Mouse (Mus musculus) megakaryocyte, adult 5-6 weeks (primary cell): ENCODE data around the gene Nuak2. TPM values are rescaled to one million over a fixed set of nuclear protein-coding genes. Genes with fewer than 3 reads are reported as not detected.
"Not testable (repeated sequence)": the region's sequence is repeated elsewhere in the genome, so short reads cannot be mapped to it uniquely, and the experiment has no call there.

Experiments
- ATAC-seq: 2 replicates; pipeline ENCODE4 v1.8.0; 2016; ENCODE audit warnings: mild to moderate bottlenecking, inconsistent platforms; ENCODE audit not compliant: poor library complexity, severe bottlenecking
- total RNA-seq, 2 experiments: library from RNA; stranded (forward) in 1 of 2; stranded (reverse) in 1 of 2; fragments of 153-499, 151-499 nt in 1 of 2; fragments of 221-1000, 200-1000 nt in 1 of 2; gene quantifications; 2 replicates each; pipeline versions ENCODE4 v1.2.3 to v1.2.4; 2015 to 2017

Nuak2 gene
- total RNA-seq (2015) (23.9 and 24.2 TPM in 2 replicates), total RNA-seq (2017) (14.3 and 16.7 TPM in 2 replicates)

- peak; percentile 68 for ATAC-seq
Measured at GRCm38 (mm10) chr1:132315889-132316624, at the start of gene Nuak2. Gene Nuak2, plus strand, starts transcription at chr1:132316126.

DNA sequence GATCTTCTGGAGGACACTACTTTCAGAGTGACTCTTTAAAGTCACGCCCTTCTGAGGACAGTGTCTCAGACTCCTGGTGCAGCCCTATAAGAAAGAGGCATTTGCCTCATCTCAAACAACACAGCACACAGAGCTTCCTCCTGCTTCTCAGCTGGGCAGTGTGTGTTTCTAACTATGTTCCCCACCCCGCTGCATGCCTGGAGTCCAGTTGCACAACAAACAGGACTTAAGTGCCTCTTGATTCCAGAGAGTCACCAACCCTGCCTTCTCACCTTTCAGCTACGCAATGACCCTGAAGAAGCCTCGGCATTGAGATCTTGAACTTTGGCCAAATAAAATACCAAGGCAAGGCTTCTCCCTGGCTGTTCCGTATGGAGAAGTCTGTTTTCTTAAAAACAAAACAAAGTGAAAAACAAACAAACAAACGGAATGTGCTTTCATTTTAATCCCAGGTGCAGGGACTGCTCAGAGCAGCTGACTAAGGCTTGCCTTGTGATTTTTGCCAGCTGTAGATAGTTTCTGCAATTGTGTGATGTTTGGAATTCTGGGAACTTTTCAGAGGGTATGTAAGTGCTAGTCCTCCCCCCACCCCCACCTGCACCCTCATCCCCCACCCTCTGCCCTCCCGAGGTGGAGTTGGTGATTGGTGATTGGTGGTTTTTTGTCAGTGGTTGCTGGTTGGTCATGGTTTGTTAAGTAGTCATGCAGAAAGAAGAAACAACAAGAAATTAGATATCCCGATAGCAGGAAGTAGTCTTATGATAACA, 49.0 kb upstream of the Nuak2 start:
- no peak for ATAC-seq

GRCm38 (mm10) chr1:132267959-132268358, 48.0 kb upstream of the Nuak2 start:
- no peak for ATAC-seq

GRCm38 (mm10) chr1:132268418-132269060, 47.4 kb upstream of the Nuak2 start:
- no peak for ATAC-seq

GRCm38 (mm10) chr1:132271237-132271636, 44.7 kb upstream of the Nuak2 start:
- ATAC-seq: no peak

DNA sequence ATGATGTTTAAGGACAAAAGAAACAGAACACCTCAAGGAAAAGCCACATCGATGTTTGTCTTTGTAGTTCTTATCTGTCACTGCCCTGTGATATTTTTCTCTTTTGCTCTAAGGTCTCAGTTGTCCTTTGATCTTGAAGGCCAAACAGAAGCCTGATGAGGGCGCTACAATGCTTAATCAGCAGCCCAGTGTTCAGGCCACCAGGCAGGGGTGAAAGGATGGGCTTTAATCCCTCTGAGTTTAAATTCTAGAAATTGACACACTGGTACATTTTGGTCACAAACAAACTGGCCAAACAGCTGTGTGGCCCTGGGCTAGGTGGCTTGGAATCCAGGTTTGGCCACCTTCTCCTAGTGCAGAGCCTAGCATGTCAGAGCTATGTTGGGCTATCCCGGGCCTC, 39.2 kb upstream of the Nuak2 start:
- no peak for ATAC-seq

- ATAC-seq: no peak
Measured at GRCm38 (mm10) chr1:132277124-132277523, 38.8 kb upstream of the Nuak2 start.

GRCm38 (mm10) chr1:132280636-132281035, 35.3 kb upstream of the Nuak2 start:
- not testable (repeated sequence) for ATAC-seq

DNA sequence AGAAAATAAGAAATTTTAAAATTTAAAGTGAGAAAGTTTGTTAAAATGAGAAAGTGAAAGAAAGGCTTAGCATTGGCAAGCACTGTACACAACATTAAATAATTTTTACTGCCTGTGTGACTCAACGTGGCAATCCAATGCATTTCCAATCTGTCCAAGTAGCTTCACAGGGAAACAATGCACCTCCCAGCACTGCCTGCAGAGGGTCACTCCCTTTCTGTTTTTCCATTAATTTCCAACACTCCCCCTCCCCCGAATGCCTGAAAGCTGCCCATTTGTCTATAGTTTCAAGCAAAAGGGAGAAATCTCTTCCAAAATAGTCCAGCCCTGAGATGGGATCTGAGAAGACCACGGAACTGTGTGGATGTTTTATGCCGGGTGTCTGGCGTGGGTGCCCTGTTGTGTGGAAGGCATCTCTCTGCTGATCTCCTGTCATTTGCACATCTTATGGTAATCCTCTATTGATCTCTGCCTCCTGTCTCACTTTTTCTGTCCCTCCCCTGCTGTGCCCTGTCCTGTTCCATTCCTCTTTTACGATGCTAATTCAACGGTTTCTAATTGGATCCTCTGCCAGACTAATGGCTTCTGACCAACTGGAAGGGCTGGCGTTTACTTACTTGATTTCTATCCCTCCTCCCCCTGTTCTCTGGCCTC, 34.3 kb upstream of the Nuak2 start:
- ATAC-seq: no peak

DNA sequence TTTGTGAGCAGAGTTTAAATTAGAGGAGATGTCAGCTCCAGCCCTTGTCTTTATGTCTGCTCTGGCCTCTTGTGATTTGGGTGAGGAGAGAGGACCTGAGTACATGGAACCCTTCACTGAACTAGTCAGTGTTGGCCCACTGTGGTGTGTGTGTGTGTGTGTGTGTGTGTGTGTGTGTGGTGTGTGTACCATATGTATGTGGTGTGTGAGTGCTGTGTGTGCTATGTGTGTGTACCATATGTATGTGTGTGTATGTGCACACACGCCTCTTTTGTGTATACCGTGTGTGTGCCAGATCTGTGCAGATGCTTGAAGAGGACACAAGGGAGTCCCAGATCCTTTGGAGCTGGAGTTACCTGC, 33.8 kb upstream of the Nuak2 start:
- no peak for ATAC-seq

DNA sequence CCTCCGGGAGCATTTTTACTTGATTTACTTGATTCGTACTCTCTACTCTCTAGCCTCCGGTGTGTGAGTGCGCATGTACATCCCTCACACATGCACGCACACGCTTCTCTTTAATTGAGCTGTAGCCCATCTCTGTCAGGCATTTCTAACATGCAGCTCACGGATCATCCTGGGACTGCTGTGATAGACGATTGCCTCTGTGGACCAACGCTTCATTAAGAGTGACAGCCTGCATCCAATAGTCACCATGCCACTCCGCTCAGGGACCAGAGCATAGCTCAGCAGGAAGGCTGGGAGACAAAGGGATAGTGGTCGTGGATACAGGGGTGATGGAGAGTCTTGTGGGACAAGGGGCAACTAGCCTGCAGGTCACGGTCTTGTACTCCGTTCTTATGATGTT, 32.9 kb upstream of the Nuak2 start:
- no peak for ATAC-seq

GRCm38 (mm10) chr1:132286735-132287134, 29.2 kb upstream of the Nuak2 start:
- no peak for ATAC-seq

DNA sequence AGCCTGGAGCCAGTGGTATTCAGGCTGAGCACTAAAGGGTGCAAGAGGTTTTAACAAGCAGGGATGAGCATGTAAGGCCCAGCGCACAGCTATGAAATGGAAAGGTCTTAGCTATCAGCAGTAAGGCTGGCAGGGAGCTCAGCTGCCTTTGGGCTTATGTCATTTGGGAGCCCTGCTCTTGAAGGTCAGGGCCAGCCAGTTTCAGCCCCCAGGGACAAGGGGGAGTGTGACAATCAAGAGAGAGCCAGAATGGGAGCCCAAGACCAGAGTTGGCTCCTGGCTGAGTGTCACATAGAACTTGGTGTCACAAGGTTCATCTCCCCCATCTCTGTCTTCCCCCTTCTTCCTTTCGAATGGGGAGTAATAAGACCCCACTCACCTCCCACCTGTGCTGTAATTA, 28.5 kb upstream of the Nuak2 start:
- no peak for ATAC-seq

DNA sequence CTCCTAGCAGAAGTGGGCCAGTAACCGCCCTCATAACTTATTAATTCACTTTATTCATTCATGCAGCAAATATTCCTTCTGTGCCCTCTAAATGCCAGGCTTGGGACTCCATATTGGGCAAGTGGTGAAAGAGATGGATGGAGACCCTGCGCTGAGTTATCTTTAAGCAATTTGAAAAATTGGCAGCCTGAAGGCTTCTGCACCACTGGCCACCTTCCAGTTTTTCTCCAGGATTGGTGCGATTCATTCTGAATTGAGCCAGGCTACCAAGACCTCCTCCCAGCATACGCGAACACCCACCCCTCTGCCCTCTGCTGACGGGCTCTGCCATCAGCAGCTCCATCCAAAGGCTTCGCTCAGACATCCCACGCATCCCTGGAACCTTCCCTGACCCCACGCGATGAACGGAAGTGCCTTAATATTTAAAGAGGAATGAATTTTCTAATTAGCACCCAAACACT, 27.9 kb upstream of the Nuak2 start:
- ATAC-seq: no peak

- ATAC-seq: no peak
Measured at GRCm38 (mm10) chr1:132289965-132290364, 26.0 kb upstream of the Nuak2 start.

- no peak for ATAC-seq
Measured at GRCm38 (mm10) chr1:132290921-132291675, 24.8 kb upstream of the Nuak2 start.

- ATAC-seq: no peak
Measured at GRCm38 (mm10) chr1:132291706-132292105, 24.2 kb upstream of the Nuak2 start.

GRCm38 (mm10) chr1:132292318-132293129, 23.4 kb upstream of the Nuak2 start:
- ATAC-seq: no peak

- ATAC-seq: no peak
Measured at GRCm38 (mm10) chr1:132295506-132295905, 20.4 kb upstream of the Nuak2 start.

DNA sequence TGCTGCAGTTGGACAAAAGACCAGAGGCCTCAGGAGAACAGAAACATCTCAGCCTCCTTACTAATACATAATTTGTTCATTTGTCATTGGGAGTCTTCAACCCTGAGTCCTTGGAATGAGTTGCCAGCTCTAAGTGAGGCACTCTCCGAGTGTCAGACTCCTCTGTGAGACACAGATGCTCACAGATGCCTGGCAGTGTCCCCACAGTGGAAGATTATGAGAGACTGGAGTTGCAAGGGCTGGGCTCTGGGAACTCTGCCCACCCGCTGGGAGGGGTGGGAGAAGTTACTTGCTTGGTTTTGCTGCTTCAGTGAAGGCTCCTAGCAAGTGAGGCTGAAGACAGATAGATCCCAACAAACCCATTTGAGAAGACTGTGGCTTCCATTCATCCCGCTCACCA, 19.9 kb upstream of the Nuak2 start:
- no peak for ATAC-seq
